Mouse (Mus musculus) forebrain, embryonic 15.5 days (tissue): ENCODE measurements around the gene Sirt3. TPM values are rescaled to one million over a fixed set of nuclear protein-coding genes. Genes with fewer than 3 reads are reported as not detected.
"Not testable (repeated sequence)": the region's sequence is repeated elsewhere in the genome, so short reads cannot be mapped to it uniquely, and the experiment has no call there.

Experiments used
- ATAC-seq: fragments of 200-750 bp; cut with Nextera tagmentation; replicated peaks from 2 replicates; pipeline ENCODE4 v1.8.0; 2017; ENCODE audit warnings: mild to moderate bottlenecking, moderate TSS enrichment, moderate library complexity
- H3K27ac ChIP-seq: fragments of 300-500 bp; sonication (generic); replicated peaks from 2 replicates; pipeline ENCODE4 v1.5.1; 2015; ENCODE audit warnings: mild to moderate bottlenecking, inconsistent platforms
- H3K27me3 ChIP-seq: fragments of 300-500 bp; sonication (generic); 2 replicates; pipeline ENCODE4 v1.6.1; 2015; ENCODE audit warnings: inconsistent platforms
- H3K36me3 ChIP-seq: fragments of 300-500 bp; sonication (generic); 2 replicates; pipeline ENCODE4 v1.6.1; 2015; ENCODE audit warnings: mild to moderate bottlenecking, inconsistent platforms
- H3K4me1 ChIP-seq: fragments of 300-500 bp; sonication (generic); 2 replicates; pipeline ENCODE4 v1.6.1; 2015; ENCODE audit warnings: inconsistent platforms
- H3K4me2 ChIP-seq: fragments of 300-500 bp; sonication (generic); replicated peaks from 2 replicates; pipeline ENCODE4 v1.6.1; 2015; ENCODE audit warnings: mild to moderate bottlenecking, inconsistent platforms
- H3K4me3 ChIP-seq: fragments of 300-500 bp; sonication (generic); 2 replicates; pipeline ENCODE4 v1.5.1; 2015; ENCODE audit warnings: mild to moderate bottlenecking, inconsistent platforms
- H3K9ac ChIP-seq: fragments of 300-500 bp; sonication (generic); replicated peaks from 2 replicates; pipeline ENCODE4 v1.6.1; 2015; ENCODE audit warnings: mild to moderate bottlenecking, inconsistent platforms
- H3K9me3 ChIP-seq: fragments of 300-500 bp; sonication (generic); 2 replicates; pipeline ENCODE4 v1.6.1; 2016; ENCODE audit warnings: inconsistent platforms
- WGBS: fragments of 180-500 bp; shearing (Covaris S2); methylation state at CpG from one replicate; pipeline ENCODE4 v1.1.7; 2015; ENCODE audit warnings: mixed read lengths; 5-methylcytosine and 5-hydroxymethylcytosine counted together
- polyA plus RNA-seq: library from polyadenylated mRNA; unstranded; fragments of >200 nt; fragmentation: Nextera tagmentation; extraction: Ambion mirVana; gene quantifications from 2 replicates; pipeline ENCODE4 v1.2.1, GENCODE M21; 2015

Gene Sirt3
- polyA plus RNA-seq, 1 experiment from 2014 or later = 36.5 TPM

DNA sequence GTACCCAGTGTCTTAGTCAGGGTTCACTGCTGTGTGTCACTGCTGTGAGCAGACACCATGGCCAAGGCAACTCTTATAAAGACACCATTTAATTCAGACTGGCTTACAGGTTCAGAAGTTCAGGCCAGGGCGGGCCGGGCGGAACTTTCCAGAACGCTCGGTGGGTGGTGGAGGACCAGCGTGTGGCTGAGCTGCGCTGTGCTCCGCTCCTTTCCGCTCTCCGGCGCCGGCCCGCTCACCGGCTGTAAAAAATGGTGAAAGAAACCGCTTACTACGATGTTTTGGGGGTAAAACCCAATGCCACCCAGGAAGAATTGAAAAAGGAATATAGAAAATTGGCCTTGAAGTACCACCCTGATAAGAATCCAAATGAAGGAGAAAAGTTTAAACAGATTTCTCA, 8.5 kb upstream of the Sirt3 start:
- H3K4me1 ChIP-seq, H3K9me3 ChIP-seq, H3K27me3 ChIP-seq, H3K27ac ChIP-seq, H3K4me3 ChIP-seq, H3K4me2 ChIP-seq, H3K9ac ChIP-seq, ATAC-seq: not testable (repeated sequence)
- peaks cover 72% of the 10 kb centered on the region for H3K36me3 ChIP-seq
- 96% methylated on average over 16 of the region's 16 CpGs for WGBS

GRCm38 (mm10) chr7:140882469-140882803, 327 bp upstream of the Sirt3 start:
- Histone ChIP-seq H3K4me2 (peak overlapping the region; percentile 82), H3K4me3 (peak overlapping the region; percentile 97), H3K36me3 (peaks cover 19% of the 10 kb centered on the region), H3K4me1 (peaks cover 17% of the 10 kb centered on the region), H3K9ac (peak overlapping the region; percentile 86), H3K9me3 (no peaks in the 10 kb centered on the region), H3K27me3 (no peaks in the 10 kb centered on the region), H3K27ac (peak overlapping the region; percentile 92)
- ATAC-seq = peak; percentile 64; the same call in 1 of the 2 replicates
- under 1% methylated on average over 12 of the region's 12 CpGs for WGBS

- Histone ChIP-seq H3K4me1 (peaks cover 17% of the 10 kb centered on the region), H3K9me3 (no peaks in the 10 kb centered on the region)
- ATAC-seq = no peak
Measured at GRCm38 (mm10) chr7:140880865-140881515, 1.1 kb downstream of the Sirt3 start.

DNA sequence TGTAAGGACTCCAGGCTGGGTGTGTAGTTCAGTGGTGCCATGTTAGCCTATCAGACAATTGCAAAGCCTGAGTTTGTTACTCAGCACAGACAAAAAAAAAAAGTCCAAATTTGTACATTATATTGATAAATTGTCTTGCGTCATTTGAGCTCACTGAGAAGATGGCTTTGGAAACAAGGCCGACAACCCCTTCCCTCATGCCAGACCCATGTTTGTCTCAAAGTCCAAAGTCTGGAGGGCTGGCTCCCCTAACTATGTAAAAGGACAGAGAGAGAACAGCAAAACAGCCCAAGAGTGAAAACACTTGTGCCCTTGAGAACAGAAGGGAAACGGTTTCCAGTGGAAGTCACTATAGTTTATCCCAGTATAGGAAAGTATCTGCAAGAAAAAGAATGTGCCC, 1.7 kb downstream of the Sirt3 start:
- ATAC-seq = no peak
- Histone ChIP-seq H3K9me3 (no peaks in the 10 kb centered on the region), H3K9ac (no peak overlapping the region), H3K27ac (no peak overlapping the region), H3K36me3 (peaks cover 5% of the 10 kb centered on the region; the same call in 1 of the 2 replicates), H3K4me1 (peaks cover 17% of the 10 kb centered on the region), H3K4me3 (no peak overlapping the region), H3K4me2 (no peak overlapping the region), H3K27me3 (no peaks in the 10 kb centered on the region)
- WGBS = 92% methylated on average over 3 of the region's 3 CpGs

More at GRCm38 (mm10) chr7:140880865-140881515, 1.1 kb downstream of the Sirt3 start:
- Histone ChIP-seq H3K36me3 (peaks cover 7% of the 10 kb centered on the region), H3K4me2 (peak overlapping the region; percentile 82), H3K27ac (peak overlapping the region; percentile 92), H3K27me3 (no peaks in the 10 kb centered on the region), H3K4me3 (peak overlapping the region; percentile 97), H3K9ac (peak overlapping the region; percentile 86)
- WGBS = 26% methylated on average over 8 of the region's 8 CpGs

GRCm38 (mm10) chr7:140879355-140879754, 2.8 kb downstream of the Sirt3 start:
- no peaks in the 10 kb centered on the region for H3K9me3 ChIP-seq
- H3K4me2 ChIP-seq = no peak overlapping the region
- no peak for ATAC-seq
- H3K9ac ChIP-seq = no peak overlapping the region
- WGBS = 88% methylated on average over 7 of the region's 7 CpGs
- H3K4me1 ChIP-seq = peaks cover 17% of the 10 kb centered on the region
- H3K36me3 ChIP-seq = 0 out of 2 replicates have a peak, but pooled peaks cover 3% of the 10 kb centered on the region
- H3K27ac ChIP-seq = no peak overlapping the region
- H3K27me3 ChIP-seq = no peaks in the 10 kb centered on the region
- no peak overlapping the region for H3K4me3 ChIP-seq

DNA sequence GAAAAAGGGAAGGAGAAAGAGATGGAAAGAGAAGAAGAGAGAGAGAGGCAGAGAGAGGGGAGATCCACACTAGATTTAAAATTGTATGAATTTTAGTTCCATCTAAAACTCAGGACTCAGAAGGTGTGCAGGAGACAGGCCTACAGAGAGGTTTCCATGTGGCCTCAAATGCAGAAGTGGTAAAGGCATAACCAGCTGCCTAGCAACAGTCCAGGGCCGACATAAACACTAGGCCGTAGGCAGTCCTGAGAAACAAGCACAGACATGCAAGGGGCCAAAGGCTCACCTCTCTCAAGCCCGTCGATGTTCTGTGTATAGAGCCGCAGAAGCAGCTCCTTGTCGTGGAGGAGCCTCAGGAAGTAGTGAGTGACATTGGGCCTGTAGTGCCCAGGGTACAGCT, 4.7 kb downstream of the Sirt3 start:
- H3K4me1 ChIP-seq = peaks cover 7% of the 10 kb centered on the region
- 87% methylated on average over 6 of the region's 6 CpGs for WGBS

DNA sequence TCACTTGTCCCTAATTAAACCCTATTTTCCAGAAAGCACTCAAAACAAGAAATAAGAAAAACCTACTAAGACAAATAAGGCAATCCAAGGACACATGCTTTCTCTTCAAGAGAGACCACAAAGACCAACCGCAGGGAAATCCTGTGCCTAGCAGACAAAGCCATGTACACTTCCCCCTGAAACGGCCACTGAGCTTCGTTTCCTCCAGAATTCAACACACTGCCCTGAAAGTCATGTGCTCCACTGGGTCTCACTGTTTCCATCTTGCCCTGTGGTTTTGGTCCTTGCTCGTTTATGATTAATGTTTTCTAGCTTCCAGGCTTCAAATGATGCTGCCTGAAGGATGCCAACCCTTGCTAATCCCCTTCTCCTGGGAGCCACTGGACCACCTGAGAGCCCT, 7.9 kb downstream of the Sirt3 start:
- H3K4me3 ChIP-seq = no peak overlapping the region
- no peak overlapping the region for H3K27ac ChIP-seq
- ATAC-seq = no peak
- peaks cover 5% of the 10 kb centered on the region; the same call in 1 of the 2 replicates for H3K36me3 ChIP-seq
- H3K9me3 ChIP-seq = no peaks in the 10 kb centered on the region
- H3K4me1 ChIP-seq = no peaks in the 10 kb centered on the region
- 82% methylated on average over 4 of the region's 4 CpGs for WGBS
- H3K4me2 ChIP-seq = no peak overlapping the region
- H3K27me3 ChIP-seq = no peaks in the 10 kb centered on the region
- H3K9ac ChIP-seq = no peak overlapping the region

More for the DNA sequence above, 4.7 kb downstream of the Sirt3 start:
- no peaks in the 10 kb centered on the region for H3K27me3 ChIP-seq
- peaks cover under 1% of the 10 kb centered on the region; the same call in 1 of the 2 replicates for H3K36me3 ChIP-seq
- H3K4me2 ChIP-seq = no peak overlapping the region
- no peaks in the 10 kb centered on the region for H3K9me3 ChIP-seq
- no peak overlapping the region for H3K9ac ChIP-seq
- no peak overlapping the region for H3K27ac ChIP-seq
- H3K4me3 ChIP-seq = no peak overlapping the region
- no peak for ATAC-seq

GRCm38 (mm10) chr7:140864761-140865160, 17.3 kb downstream of the Sirt3 start:
- Histone ChIP-seq H3K4me1 (peaks cover under 1% of the 10 kb centered on the region), H3K4me2 (no peak overlapping the region), H3K27me3 (no peaks in the 10 kb centered on the region), H3K4me3 (no peak overlapping the region), H3K9ac (no peak overlapping the region), H3K9me3 (no peaks in the 10 kb centered on the region), H3K27ac (no peak overlapping the region), H3K36me3 (peaks cover 37% of the 10 kb centered on the region)
- WGBS = 90% methylated on average over 12 of the region's 12 CpGs
- no peak for ATAC-seq

GRCm38 (mm10) chr7:140860728-140861127, 21.4 kb downstream of the Sirt3 start:
- WGBS = 90% methylated on average over 5 of the region's 5 CpGs

DNA sequence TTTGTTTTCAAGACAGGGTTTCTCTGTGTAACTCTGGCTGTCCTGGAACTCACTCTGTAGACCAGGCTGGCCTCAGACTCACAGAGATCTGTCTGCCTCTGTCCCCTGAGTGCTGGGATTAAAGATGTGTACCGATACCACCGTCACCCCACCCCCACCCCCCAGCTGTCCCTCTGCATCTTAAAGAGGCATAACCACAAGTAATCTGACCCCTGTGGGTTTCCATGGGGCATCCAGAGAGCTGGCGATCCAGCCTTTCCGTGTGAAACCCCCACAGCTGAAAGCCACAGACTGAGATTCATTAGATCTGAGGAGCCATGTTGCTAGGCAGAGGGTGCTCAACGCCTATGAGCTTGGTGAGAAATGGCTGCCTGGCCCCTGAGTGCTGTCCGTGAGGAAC, 22.1 kb downstream of the Sirt3 start:
- H3K27ac ChIP-seq = no peak overlapping the region
- 78% methylated on average over 6 of the region's 6 CpGs for WGBS
- H3K27me3 ChIP-seq = no peaks in the 10 kb centered on the region
- no peak overlapping the region for H3K4me3 ChIP-seq
- peaks cover 41% of the 10 kb centered on the region for H3K36me3 ChIP-seq
- no peak overlapping the region for H3K9ac ChIP-seq
- ATAC-seq = no peak
- no peak overlapping the region for H3K4me2 ChIP-seq
- H3K4me1 ChIP-seq = peaks cover 30% of the 10 kb centered on the region
- H3K9me3 ChIP-seq = no peaks in the 10 kb centered on the region

More at GRCm38 (mm10) chr7:140860728-140861127, 21.4 kb downstream of the Sirt3 start:
- Histone ChIP-seq H3K4me1 (peaks cover 23% of the 10 kb centered on the region), H3K36me3 (peaks cover 41% of the 10 kb centered on the region), H3K4me3 (no peak overlapping the region), H3K4me2 (no peak overlapping the region), H3K27ac (no peak overlapping the region), H3K9me3 (no peaks in the 10 kb centered on the region), H3K27me3 (no peaks in the 10 kb centered on the region), H3K9ac (no peak overlapping the region)
- no peak for ATAC-seq

DNA sequence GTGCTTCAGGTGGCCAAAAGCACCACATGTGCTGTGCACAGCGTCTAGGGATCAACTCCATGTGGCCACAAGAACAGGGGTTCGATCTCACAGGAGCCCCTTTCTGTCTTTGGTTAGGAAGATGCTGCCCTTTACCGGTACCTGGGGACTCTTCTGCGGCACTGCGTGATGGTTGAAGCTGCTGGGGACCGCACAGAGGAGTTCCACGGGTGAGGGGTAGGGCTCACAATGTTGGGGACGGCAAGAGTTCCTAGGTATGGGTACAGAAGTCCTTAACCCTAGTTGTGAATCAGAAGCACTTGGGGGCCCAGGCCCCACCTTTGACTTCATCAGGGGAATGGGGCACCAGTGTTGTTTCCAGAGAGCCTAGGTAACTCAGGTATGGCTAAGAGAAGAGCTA, 23.4 kb downstream of the Sirt3 start:
- no peak for ATAC-seq
- Histone ChIP-seq H3K9me3 (no peaks in the 10 kb centered on the region), H3K27me3 (no peaks in the 10 kb centered on the region), H3K9ac (peak overlapping the region; percentile 78; the same call in 1 of the 2 replicates), H3K4me3 (peak overlapping the region; percentile 68), H3K36me3 (peaks cover 41% of the 10 kb centered on the region), H3K27ac (no peak overlapping the region), H3K4me2 (peak overlapping the region; percentile 86), H3K4me1 (peaks cover 32% of the 10 kb centered on the region)
- 96% methylated on average over 8 of the region's 8 CpGs for WGBS

DNA sequence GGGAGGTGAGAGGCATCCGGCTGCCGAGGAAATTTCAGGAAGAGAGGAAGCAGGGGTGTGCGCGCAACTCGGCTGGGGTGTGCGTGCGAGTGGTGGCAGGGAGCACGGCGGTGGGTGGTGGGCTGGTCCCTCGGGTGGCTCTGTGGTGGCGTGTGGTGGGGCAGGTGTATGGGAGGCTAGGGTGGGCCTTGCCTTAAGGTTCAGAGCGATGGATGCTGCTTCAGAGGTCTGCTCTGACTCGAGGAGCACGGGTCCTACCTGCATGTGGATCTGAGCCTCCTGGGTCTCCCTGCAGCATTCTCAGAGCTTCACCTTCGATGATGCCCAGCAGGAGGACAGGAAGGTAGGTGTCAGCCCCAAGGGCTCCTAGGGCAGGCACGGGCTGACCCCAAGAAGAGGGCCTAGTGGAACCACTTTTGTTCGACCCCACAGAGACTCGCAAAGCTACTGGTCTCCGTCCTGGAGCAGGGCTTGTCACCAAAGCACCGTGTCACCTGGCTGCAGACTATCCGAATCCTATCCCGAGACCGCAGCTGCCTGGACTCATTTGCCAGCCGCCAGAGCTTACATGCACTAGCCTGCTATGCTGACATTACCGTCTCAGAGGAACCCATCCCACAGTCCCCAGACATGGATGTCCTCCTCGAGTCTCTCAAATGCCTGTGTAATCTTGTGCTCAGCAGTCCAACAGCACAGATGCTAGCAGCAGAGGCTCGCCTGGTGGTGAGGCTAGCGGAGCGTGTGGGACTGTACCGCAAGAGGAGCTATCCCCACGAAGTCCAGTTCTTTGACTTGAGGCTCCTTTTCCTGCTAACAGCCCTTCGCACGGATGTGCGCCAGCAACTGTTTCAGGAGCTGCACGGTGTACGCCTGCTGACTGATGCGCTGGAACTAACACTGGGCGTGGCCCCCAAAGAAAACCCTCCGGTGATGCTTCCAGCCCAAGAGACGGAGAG, 24.3 kb downstream of the Sirt3 start, which contains the start of gene Bet1l:
Bet1l (minus strand) TSS at position 28 of the 956 bp plus-strand sequence.
- Histone ChIP-seq H3K4me2 (peak within 1 kb of the TSS; percentile 86), H3K4me3 (peak within 1 kb of the TSS; percentile 68), H3K9me3 (no peaks in the 10 kb centered on the region), H3K27me3 (no peaks in the 10 kb centered on the region), H3K9ac (peak within 1 kb of the TSS; percentile 78), H3K27ac (peak within 1 kb of the TSS; percentile 92), H3K4me1 (peaks cover 32% of the 10 kb centered on the region), H3K36me3 (peaks cover 42% of the 10 kb centered on the region)
- peak; percentile 57 for ATAC-seq
- 37% methylated on average over 40 of the region's 40 CpGs for WGBS
